Mouse (Mus musculus) kidney, embryonic 16.5 days (tissue): Measurements from ENCODE around the gene Epha3. TPM values are rescaled to one million over a fixed set of nuclear protein-coding genes. Genes with fewer than 3 reads are reported as not detected.

ENCODE experiments used
- ATAC-seq: fragments of 200-750 bp; cut with Nextera tagmentation; 2 replicates; pipeline ENCODE4 v1.8.0; 2017; ENCODE audit warnings: moderate TSS enrichment; ENCODE audit not compliant: low FRiP score, low TSS enrichment
- H3K27ac ChIP-seq: fragments of 300-500 bp; sonication (generic); 2 replicates; pipeline ENCODE4 v1.5.1; 2014; ENCODE audit warnings: low read length
- H3K27me3 ChIP-seq: fragments of 300-500 bp; sonication (generic); 2 replicates; pipeline ENCODE4 v1.6.1; 2014; ENCODE audit warnings: low read length, control low read depth, mixed read lengths; ENCODE audit not compliant: insufficient read depth
- H3K36me3 ChIP-seq: fragments of 300-500 bp; sonication (generic); 2 replicates; pipeline ENCODE4 v1.6.1; 2014; ENCODE audit warnings: low read length, control low read depth, mixed read lengths; ENCODE audit not compliant: insufficient read depth
- H3K4me1 ChIP-seq: fragments of 300-500 bp; sonication (generic); 2 replicates; pipeline ENCODE4 v1.6.1; 2014; ENCODE audit warnings: low read length, control low read depth, mixed read lengths; ENCODE audit not compliant: insufficient read depth
- H3K4me2 ChIP-seq: fragments of 300-500 bp; sonication (generic); replicated peaks from 2 replicates; pipeline ENCODE4 v1.6.1; 2014; ENCODE audit warnings: low read depth, low read length
- H3K4me3 ChIP-seq: fragments of 300-500 bp; sonication (generic); 2 replicates; pipeline ENCODE4 v1.5.1; 2014; ENCODE audit warnings: mild to moderate bottlenecking, low read length
- H3K9ac ChIP-seq: fragments of 300-500 bp; sonication (generic); replicated peaks from 2 replicates; pipeline ENCODE4 v1.6.1; 2014; ENCODE audit warnings: low read length
- H3K9me3 ChIP-seq: fragments of 300-500 bp; sonication (generic); 2 replicates; pipeline ENCODE4 v1.6.1; 2016; ENCODE audit warnings: low read length, control low read depth
- whole genome bisulfite sequencing: fragments of 180-500 bp; shearing (Covaris S2); extraction: QIAGEN DNeasy Blood & Tissue Kit; methylation state at CpG from one replicate; pipeline ENCODE4 v1.1.7; 2014; 5-methylcytosine and 5-hydroxymethylcytosine counted together
- polyA plus RNA-seq: library from polyadenylated mRNA; unstranded; fragments of >200 nt; fragmentation: Nextera tagmentation; extraction: Ambion mirVana; gene quantifications from 2 replicates; pipeline ENCODE4 v1.2.1, GENCODE M21; 2015

The Epha3 gene
- polyA plus RNA-seq, 1 experiment from 2014 or later, result 15.8 TPM

GRCm38 (mm10) chr16:63638701-63639100, 225.3 kb downstream of the Epha3 start:
- Histone ChIP-seq H3K27me3 (no peaks in the 10 kb centered on the region), H3K4me1 (no peaks in the 10 kb centered on the region), H3K36me3 (no peaks in the 10 kb centered on the region), H3K9ac (no peak overlapping the region), H3K27ac (no peak overlapping the region), H3K4me2 (no peak overlapping the region), H3K4me3 (no peak overlapping the region), H3K9me3 (no peaks in the 10 kb centered on the region)
- no peak for ATAC-seq
- WGBS, result 27% methylated on average over 6 of the region's 6 CpGs

DNA sequence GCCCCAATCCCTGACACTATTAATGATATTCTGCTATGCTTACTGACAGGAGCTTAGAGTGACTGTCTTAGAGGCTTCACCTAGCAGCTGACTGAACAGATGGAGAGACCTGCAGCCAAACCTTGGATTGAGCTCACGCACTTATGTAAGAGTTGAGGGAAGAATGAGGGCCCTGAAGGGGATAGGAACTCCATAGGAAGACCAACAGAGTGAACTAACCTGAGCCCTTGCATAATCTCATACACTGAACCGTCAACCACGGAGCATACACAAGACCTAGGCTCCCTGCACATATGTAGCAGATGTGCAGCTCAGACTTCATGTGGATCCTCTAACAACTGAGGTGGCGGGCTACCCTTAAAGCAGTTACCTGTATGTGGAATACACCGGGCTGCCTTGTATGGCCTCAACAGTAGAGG, 230.2 kb downstream of the Epha3 start:
- WGBS, result 93% methylated on average over 5 of the region's 5 CpGs
- ATAC-seq, result no peak
- no peaks in the 10 kb centered on the region for H3K4me1 ChIP-seq
- no peaks in the 10 kb centered on the region for H3K36me3 ChIP-seq
- no peak overlapping the region for H3K27ac ChIP-seq
- no peak overlapping the region for H3K4me2 ChIP-seq
- no peak overlapping the region for H3K9ac ChIP-seq
- H3K9me3 ChIP-seq, result no peaks in the 10 kb centered on the region
- H3K4me3 ChIP-seq, result no peak overlapping the region
- H3K27me3 ChIP-seq, result no peaks in the 10 kb centered on the region

GRCm38 (mm10) chr16:63625229-63625628, 238.7 kb downstream of the Epha3 start:
- Histone ChIP-seq H3K27ac (no peak overlapping the region), H3K9me3 (no peaks in the 10 kb centered on the region), H3K27me3 (no peaks in the 10 kb centered on the region), H3K4me2 (no peak overlapping the region), H3K9ac (no peak overlapping the region), H3K4me1 (no peaks in the 10 kb centered on the region), H3K36me3 (no peaks in the 10 kb centered on the region), H3K4me3 (no peak overlapping the region)
- ATAC-seq, result no peak

DNA sequence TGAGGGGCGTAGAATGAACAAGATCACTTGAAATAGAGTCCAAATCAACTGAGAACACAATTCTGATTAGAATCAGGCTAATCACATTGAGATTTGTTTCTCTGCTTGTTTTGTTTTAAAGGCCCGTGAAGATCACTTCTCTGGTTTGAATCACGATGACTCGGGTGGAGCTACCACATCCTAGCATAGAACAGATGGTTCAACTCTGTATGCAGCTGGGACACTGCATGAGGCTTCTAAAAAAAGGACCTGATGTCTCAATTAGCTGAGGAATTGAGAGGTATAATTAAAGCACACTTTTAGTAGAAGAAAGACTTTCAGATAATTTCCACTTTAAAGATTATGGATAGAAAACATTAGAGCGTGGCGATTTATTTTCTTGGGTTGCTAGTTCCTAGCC, 242.1 kb downstream of the Epha3 start:
- no peak for ATAC-seq
- Histone ChIP-seq H3K27me3 (no peaks in the 10 kb centered on the region), H3K27ac (no peak overlapping the region), H3K9me3 (no peaks in the 10 kb centered on the region), H3K36me3 (no peaks in the 10 kb centered on the region), H3K4me1 (no peaks in the 10 kb centered on the region), H3K4me3 (no peak overlapping the region), H3K4me2 (no peak overlapping the region), H3K9ac (no peak overlapping the region)
- WGBS, result 81% methylated on average over 6 of the region's 6 CpGs

DNA sequence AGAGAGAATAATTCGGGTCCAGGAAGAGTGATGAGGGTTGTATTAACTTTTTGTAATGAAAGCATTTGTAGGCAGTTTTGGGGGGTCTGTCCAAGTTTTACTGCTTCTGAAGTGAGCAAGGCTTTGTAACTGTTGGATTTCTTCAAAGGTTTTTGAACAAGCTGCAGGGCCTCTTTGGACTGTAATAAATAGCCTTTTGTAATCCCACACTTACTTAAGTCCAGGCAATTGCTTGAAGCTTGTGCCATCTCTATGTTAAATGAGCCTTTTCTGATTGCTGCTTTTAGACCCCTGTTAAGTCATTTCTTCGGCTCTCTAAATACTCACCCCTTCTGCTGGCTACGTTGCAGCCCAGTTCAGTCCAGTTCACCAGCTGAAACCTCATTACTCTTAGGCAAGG, 248.6 kb downstream of the Epha3 start:
- H3K4me1 ChIP-seq, result no peaks in the 10 kb centered on the region
- H3K9ac ChIP-seq, result no peak overlapping the region
- H3K9me3 ChIP-seq, result no peaks in the 10 kb centered on the region
- no peak overlapping the region for H3K4me3 ChIP-seq
- H3K36me3 ChIP-seq, result no peaks in the 10 kb centered on the region
- 26% methylated on average over 3 of the region's 3 CpGs for WGBS
- no peak overlapping the region for H3K4me2 ChIP-seq
- H3K27me3 ChIP-seq, result no peaks in the 10 kb centered on the region
- H3K27ac ChIP-seq, result no peak overlapping the region
- no peak for ATAC-seq

DNA sequence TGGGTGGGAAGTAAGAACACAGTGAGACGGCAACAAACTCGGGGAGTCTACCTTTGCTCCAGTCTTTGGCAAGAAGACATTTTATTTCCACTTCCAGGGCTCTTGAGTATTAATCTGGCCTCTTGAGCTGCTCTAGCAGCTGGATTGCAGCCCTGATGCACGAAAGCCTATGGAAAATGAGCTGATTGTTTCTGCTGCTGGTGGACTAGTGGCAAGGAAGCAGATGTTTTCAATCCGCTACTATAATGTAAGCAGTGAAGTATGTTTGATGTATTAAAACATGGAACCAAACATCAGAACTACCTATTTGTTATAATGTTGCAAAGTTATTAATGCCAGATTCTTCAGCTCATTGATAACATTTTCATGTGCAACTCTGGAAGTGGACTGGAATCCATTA, 251.0 kb downstream of the Epha3 start:
- no peak overlapping the region for H3K4me3 ChIP-seq
- H3K27me3 ChIP-seq, result no peaks in the 10 kb centered on the region
- H3K9ac ChIP-seq, result no peak overlapping the region
- no peak for ATAC-seq
- H3K9me3 ChIP-seq, result no peaks in the 10 kb centered on the region
- no peaks in the 10 kb centered on the region for H3K4me1 ChIP-seq
- no peak overlapping the region for H3K27ac ChIP-seq
- no peaks in the 10 kb centered on the region for H3K36me3 ChIP-seq
- H3K4me2 ChIP-seq, result no peak overlapping the region
- WGBS, result 78% methylated on average over 4 of the region's 4 CpGs

DNA sequence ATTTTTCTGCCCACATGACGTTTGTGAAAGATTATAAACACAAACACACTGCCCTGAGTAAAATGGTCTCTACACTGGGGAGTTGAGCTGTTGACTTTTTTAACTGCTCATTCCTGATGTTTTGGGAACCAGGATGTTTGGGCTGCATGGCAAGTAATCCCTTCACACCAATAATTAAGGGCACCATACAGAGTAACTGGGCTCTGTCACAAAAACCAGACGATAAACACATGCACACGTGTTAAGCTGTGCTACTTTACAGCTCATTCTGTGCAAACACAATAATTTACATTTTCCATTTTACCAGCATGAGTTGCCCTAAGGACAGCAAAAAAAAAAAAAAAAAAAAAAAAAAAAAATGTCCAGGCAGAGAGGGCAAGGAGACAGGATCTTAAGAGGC, 263.7 kb downstream of the Epha3 start:
- Histone ChIP-seq H3K9me3 (no peaks in the 10 kb centered on the region), H3K4me3 (no peak overlapping the region), H3K27me3 (no peaks in the 10 kb centered on the region), H3K4me1 (no peaks in the 10 kb centered on the region), H3K36me3 (no peaks in the 10 kb centered on the region), H3K4me2 (no peak overlapping the region), H3K9ac (no peak overlapping the region), H3K27ac (no peak overlapping the region)
- 58% methylated on average over 3 of the region's 3 CpGs for WGBS
- ATAC-seq, result no peak

DNA sequence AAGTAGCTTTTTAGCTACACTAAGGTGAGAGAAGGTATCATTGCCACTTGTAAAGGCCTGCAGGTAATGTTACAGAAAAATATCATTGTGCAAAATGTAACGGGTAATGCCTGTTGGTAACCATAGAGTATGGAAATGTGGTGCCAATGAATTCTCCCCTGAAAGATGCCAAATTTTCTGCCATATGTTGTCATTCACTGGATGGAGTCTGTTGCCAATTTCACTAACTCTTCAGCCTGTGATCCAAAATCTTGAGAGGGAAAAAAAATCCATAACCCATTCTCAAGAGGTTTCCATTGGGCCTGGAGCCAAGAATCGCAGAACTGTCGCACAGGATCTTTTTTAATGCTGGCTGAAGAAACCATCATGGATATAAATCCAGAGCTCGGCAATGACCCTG, 269.3 kb downstream of the Epha3 start:
- H3K27me3 ChIP-seq, result no peaks in the 10 kb centered on the region
- H3K9ac ChIP-seq, result no peak overlapping the region
- H3K4me2 ChIP-seq, result no peak overlapping the region
- H3K9me3 ChIP-seq, result no peaks in the 10 kb centered on the region
- no peak overlapping the region for H3K4me3 ChIP-seq
- no peaks in the 10 kb centered on the region for H3K36me3 ChIP-seq
- WGBS, result 79% methylated on average over 4 of the region's 4 CpGs
- no peak overlapping the region for H3K27ac ChIP-seq
- H3K4me1 ChIP-seq, result no peaks in the 10 kb centered on the region
- no peak for ATAC-seq

DNA sequence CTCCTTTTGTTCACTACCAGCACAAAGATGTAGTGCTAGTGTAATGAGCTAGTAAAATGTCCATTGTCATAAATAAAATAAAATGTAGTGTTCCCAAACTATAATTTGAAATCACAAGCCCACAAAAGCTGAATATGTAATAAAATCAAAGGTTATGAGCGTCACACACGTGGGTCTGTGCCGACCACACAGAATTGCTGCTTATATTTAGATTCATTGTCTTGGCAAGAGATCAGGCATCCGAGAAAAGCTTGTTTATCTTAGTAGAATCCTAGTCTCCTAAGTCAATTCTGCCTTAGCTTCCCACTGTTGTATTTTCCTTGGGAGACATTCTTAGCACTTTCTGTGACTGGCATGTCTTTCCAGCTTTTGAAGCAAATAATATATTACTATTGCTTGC, 294.2 kb downstream of the Epha3 start:
- ATAC-seq, result no peak
- WGBS, result 41% methylated on average over 4 of the region's 4 CpGs
- H3K27ac ChIP-seq, result no peak overlapping the region

DNA sequence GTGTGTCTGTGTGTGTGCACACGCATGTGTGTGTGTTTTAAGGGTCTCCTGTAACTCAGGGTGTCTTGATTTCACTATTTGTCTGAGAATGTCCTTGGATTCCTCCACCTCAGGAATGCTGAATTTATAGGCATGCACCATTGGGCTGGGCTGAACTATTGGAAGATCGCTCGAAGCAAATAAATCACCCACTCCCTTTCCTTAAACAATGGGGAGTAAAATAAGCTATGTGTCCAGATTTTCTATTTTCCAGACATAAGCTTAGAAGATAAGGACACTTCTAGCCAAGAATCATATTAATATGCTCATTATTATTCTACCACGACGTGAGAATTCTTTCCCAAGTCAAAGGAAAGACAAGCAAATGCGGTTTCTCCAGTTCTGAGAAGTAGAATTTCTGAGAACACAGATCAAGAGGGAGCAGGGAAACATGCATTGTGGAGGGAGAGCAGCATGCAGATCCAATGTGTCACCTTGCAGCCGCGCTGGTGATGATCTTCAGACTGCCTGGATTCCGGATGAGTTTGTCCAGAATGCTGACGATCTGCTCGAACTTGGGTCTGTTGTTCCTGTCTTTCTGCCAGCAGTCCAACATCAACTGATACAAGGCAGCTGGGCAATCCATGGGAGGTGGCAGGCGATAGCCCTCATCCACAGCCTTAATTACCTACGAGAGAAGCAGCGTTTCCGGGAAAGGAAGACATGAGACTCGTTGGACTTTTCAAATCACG, 297.7 kb downstream of the Epha3 start:
- H3K9ac ChIP-seq, result no peak overlapping the region
- H3K27me3 ChIP-seq, result no peaks in the 10 kb centered on the region
- H3K27ac ChIP-seq, result peak overlapping the region; percentile 51; the same call in 1 of the 2 replicates
- no peak overlapping the region for H3K4me2 ChIP-seq
- H3K4me3 ChIP-seq, result no peak overlapping the region
- no peaks in the 10 kb centered on the region for H3K36me3 ChIP-seq
- 56% methylated on average over 17 of the region's 17 CpGs for WGBS
- H3K4me1 ChIP-seq, result 0 out of 2 replicates have a peak, but pooled peaks cover 2% of the 10 kb centered on the region
- no peak for ATAC-seq
- H3K9me3 ChIP-seq, result no peaks in the 10 kb centered on the region

More for the DNA sequence above, 294.2 kb downstream of the Epha3 start:
- H3K4me3 ChIP-seq, result no peak overlapping the region
- H3K27me3 ChIP-seq, result no peaks in the 10 kb centered on the region
- H3K4me1 ChIP-seq, result 0 out of 2 replicates have a peak, but pooled peaks cover 2% of the 10 kb centered on the region
- H3K4me2 ChIP-seq, result no peak overlapping the region
- H3K9me3 ChIP-seq, result no peaks in the 10 kb centered on the region
- no peaks in the 10 kb centered on the region for H3K36me3 ChIP-seq
- no peak overlapping the region for H3K9ac ChIP-seq
